Mouse (Mus musculus) MEL (cell line): Measurements from ENCODE around the gene Nutf2.

ENCODE experiments used
- CTCF ChIP-seq, 3 experiments: IDR thresholded peaks in 2 of 3; conservative IDR thresholded peaks in 1 of 3; 2 replicates each; pipeline ENCODE4 v1.5.1; 2011 to 2012; ENCODE audit warnings: low read length in 3 of 3, low read depth in 2 of 3, mild to moderate bottlenecking in 2 of 3, improper control_type of control experiment in 1 of 3, inconsistent platforms in 1 of 3, mixed read lengths in 1 of 3, moderate library complexity in 1 of 3; ENCODE audit not compliant: control insufficient read depth in 1 of 3, insufficient read depth in 1 of 3, poor library complexity in 1 of 3, severe bottlenecking in 1 of 3
- MAFK ChIP-seq: IDR thresholded peaks from 2 replicates; pipeline ENCODE4 v1.6.1; 2011; ENCODE audit warnings: low read depth, mild to moderate bottlenecking, low read length, improper control_type of control experiment, borderline replicate concordance

DNA sequence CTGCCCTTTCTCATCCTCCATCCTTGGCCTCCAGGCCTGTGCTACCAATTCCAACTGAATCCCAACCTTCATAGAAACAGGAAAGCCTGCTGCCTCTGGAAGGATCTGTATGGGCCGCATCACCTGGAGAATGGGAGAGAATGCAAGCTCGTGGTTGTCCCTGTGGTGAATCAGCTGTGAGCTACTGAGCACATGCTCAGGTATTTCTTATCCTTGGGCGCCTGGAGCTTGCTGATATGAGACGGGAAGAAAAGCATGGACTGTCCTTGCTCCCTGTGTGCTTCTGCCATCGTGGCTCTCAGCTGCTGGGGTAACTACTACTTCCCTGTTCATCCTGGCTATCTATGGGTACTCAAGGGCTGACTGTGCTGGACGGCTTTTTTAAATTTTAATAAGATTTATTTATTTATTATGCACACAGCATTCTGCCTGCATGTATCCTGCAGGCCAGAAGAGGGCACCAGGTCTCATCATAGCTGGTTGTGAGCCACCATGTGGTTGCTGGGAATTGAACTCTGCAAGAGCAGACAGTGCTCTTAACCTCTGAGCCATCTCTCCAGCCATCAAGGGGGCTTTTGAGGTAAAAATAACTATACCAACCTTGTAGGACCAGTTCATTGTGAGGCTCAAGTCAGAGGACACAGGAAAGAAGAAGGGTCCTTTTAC lies 6.1 kb downstream of the Nutf2 start:
- no peak for TF ChIP-seq MAFK
- TF ChIP-seq CTCF (IDR thresholded peaks at IDR 0.05 in 2 of 3, conservative IDR thresholded peaks at IDR 0.05 in 1 of 3; ENCODE audit: control insufficient read depth in 1 of 3, insufficient read depth in 1 of 3, low read depth in 2 of 3, low read length in 3 of 3, poor library complexity in 1 of 3, severe bottlenecking in 1 of 3) = peak; percentile 29 to 68 (median 51); a peak in 5 of 6 replicates
